ENCODE assay signal across 8 mouse cellular contexts in genomic region chr14:55014591-55014990, GRCm38 (mm10). TPM values are rescaled to one million over a fixed set of nuclear protein-coding genes. Genes with fewer than 3 reads are reported as not detected.
DNase-seq lines count a peak whose midpoint lies in the region; ATAC-seq and TF ChIP-seq lines count a peak whose summit lies in the region.

No protein-coding gene starts in this region.

- no peak for TF ChIP-seq POLR2A in heart, adult 2 months (IDR thresholded peaks at IDR 0.05; ENCODE audit: insufficient read depth, low read depth, low read length)

- H3K9me3 ChIP-seq in embryonic facial prominence, embryonic 13.5 days: no peaks in the 10 kb centered on the region
- no peaks in the 10 kb centered on the region for H3K9me3 ChIP-seq in intestine, embryonic 16.5 days (ENCODE audit: control insufficient read depth, low read length)
- no peaks in the 10 kb centered on the region for H3K9me3 ChIP-seq in midbrain, embryonic 10.5 days (replicated peaks)

- under 1% methylated on average over 27 of the region's 27 CpGs for WGBS in heart, adult 2 months
- WGBS in embryonic facial prominence, embryonic 13.5 days: under 1% methylated on average over 27 of the region's 27 CpGs
- WGBS in intestine, embryonic 16.5 days: under 1% methylated on average over 27 of the region's 27 CpGs
- under 1% methylated on average over 27 of the region's 27 CpGs for WGBS in midbrain, embryonic 10.5 days

- TF ChIP-seq CTCF in heart, adult 2 months (IDR thresholded peaks at IDR 0.05): no peak
- TF ChIP-seq CTCF in C2C12 (IDR thresholded peaks at IDR 0.05; ENCODE audit: control insufficient read depth, insufficient read depth, insufficient read length): no peak

- peaks cover 2% of the 10 kb centered on the region; the same call in 1 of the 2 replicates for H3K36me3 ChIP-seq in heart, adult 2 months (ENCODE audit: control insufficient read depth, insufficient read depth, low read length)
- H3K36me3 ChIP-seq in C2C12 (ENCODE audit: control insufficient read depth, insufficient read depth): peaks cover 9% of the 10 kb centered on the region
- peaks cover 15% of the 10 kb centered on the region for H3K36me3 ChIP-seq in embryonic facial prominence, embryonic 13.5 days
- no peaks in the 10 kb centered on the region for H3K36me3 ChIP-seq in intestine, embryonic 16.5 days (ENCODE audit: control insufficient read depth, insufficient read depth, low read length)
- H3K36me3 ChIP-seq in midbrain, embryonic 10.5 days: peaks cover 25% of the 10 kb centered on the region

- intact Hi-C loops in heart, adult 2 months (cut with DNase I): loop anchor here (2.0 to 10.0 kb wide), 3 partner anchors 76 to 330 kb away; partner anchors contain the start of genes 1700123O20Rik and Acin1

- H3ac ChIP-seq in C2C12 (ENCODE audit: control insufficient read depth, insufficient read length, low read depth): peak overlapping the region; percentile 93

- no peaks in the 10 kb centered on the region; the same call in 1 of the 2 replicates for H3K79me2 ChIP-seq in heart, adult 2 months (replicated peaks; ENCODE audit: control insufficient read depth, insufficient read depth, low read length)
- H3K79me2 ChIP-seq in C2C12 (ENCODE audit: control insufficient read depth, insufficient read depth): peaks cover 18% of the 10 kb centered on the region

- ATAC-seq in embryonic facial prominence, embryonic 13.5 days (ENCODE audit: insufficient number of reproducible peaks, insufficient read depth, low FRiP score, low TSS enrichment, low read depth): peak; percentile 68
- ATAC-seq in intestine, embryonic 16.5 days: peak; percentile 72

- peak overlapping the region; percentile 66 for H3K4me2 ChIP-seq in embryonic facial prominence, embryonic 13.5 days
- peak overlapping the region; percentile 54 for H3K4me2 ChIP-seq in intestine, embryonic 16.5 days (ENCODE audit: low read depth, low read length)

- DNase-seq in heart, adult 2 months: no peak
- DNase-seq in heart, adult 8-10 months (ENCODE audit: low spot score): no peak
- DNase-seq in midbrain, embryonic 10.5 days (ENCODE audit: low spot score): no peak
- DNase-seq in urinary bladder, postnatal 10 days (ENCODE audit: low spot score): no peak
- DNase-seq in cerebellum, postnatal 36 days: no peak

- TF ChIP-seq EP300 in heart, adult 2 months (IDR thresholded peaks at IDR 0.05; ENCODE audit: insufficient read depth, low read depth, low read length): no peak

- H3K4me3 ChIP-seq in heart, adult 2 months: peak overlapping the region; percentile 62
- peak overlapping the region; percentile 34 for H3K4me3 ChIP-seq in C2C12 (ENCODE audit: insufficient read depth, poor library complexity, severe bottlenecking)
- peak overlapping the region; percentile 52 for H3K4me3 ChIP-seq in embryonic facial prominence, embryonic 13.5 days
- H3K4me3 ChIP-seq in intestine, embryonic 16.5 days (ENCODE audit: low read length): peak overlapping the region; percentile 50
- peak overlapping the region; percentile 86 for H3K4me3 ChIP-seq in midbrain, embryonic 10.5 days

- H3K79me3 ChIP-seq in C2C12 (ENCODE audit: low read depth): peaks cover 11% of the 10 kb centered on the region

- H3K4me1 ChIP-seq in heart, adult 2 months (ENCODE audit: control insufficient read depth, insufficient read depth, low read length): peaks cover under 1% of the 10 kb centered on the region; the same call in 1 of the 2 replicates
- H3K4me1 ChIP-seq in embryonic facial prominence, embryonic 13.5 days: no peaks in the 10 kb centered on the region
- H3K4me1 ChIP-seq in intestine, embryonic 16.5 days (ENCODE audit: control insufficient read depth, insufficient read depth, low read length): peaks cover 5% of the 10 kb centered on the region
- H3K4me1 ChIP-seq in midbrain, embryonic 10.5 days: peaks cover 20% of the 10 kb centered on the region; the same call in 1 of the 2 replicates

- peak overlapping the region; percentile 93 for H3K27ac ChIP-seq in heart, adult 2 months
- peak overlapping the region; percentile 95 for H3K27ac ChIP-seq in embryonic facial prominence, embryonic 13.5 days
- peak overlapping the region; percentile 92 for H3K27ac ChIP-seq in intestine, embryonic 16.5 days (ENCODE audit: low read length)
- H3K27ac ChIP-seq in midbrain, embryonic 10.5 days (replicated peaks): peak overlapping the region; percentile 95

- peak overlapping the region; percentile 77 for H3K9ac ChIP-seq in heart, adult 2 months (ENCODE audit: low read depth, low read length)
- peak overlapping the region; percentile 79 for H3K9ac ChIP-seq in embryonic facial prominence, embryonic 13.5 days
- H3K9ac ChIP-seq in intestine, embryonic 16.5 days (ENCODE audit: low read depth, low read length): peak overlapping the region; percentile 75

- H3K27me3 ChIP-seq in heart, adult 2 months (ENCODE audit: control insufficient read depth, insufficient read depth, low read length): no peaks in the 10 kb centered on the region
- H3K27me3 ChIP-seq in C2C12 (ENCODE audit: control insufficient read depth, insufficient read depth, insufficient read length): no peaks in the 10 kb centered on the region
- no peaks in the 10 kb centered on the region for H3K27me3 ChIP-seq in embryonic facial prominence, embryonic 13.5 days
- H3K27me3 ChIP-seq in intestine, embryonic 16.5 days (replicated peaks; ENCODE audit: control insufficient read depth, insufficient read depth, low read length): no peaks in the 10 kb centered on the region
- no peaks in the 10 kb centered on the region for H3K27me3 ChIP-seq in midbrain, embryonic 10.5 days (ENCODE audit: low read depth, poor library complexity, severe bottlenecking)

TF ChIP-seq in C2C12, 6 proteins besides CTCF, POLR2A, EP300 and RAD21:
- TF ChIP-seq CEBPB (IDR thresholded peaks at IDR 0.05; ENCODE audit: low read depth): peak; percentile 13
- TF ChIP-seq MAX (IDR thresholded peaks at IDR 0.05): no peak

RNA-seq across cellular contexts. Expression of gene Ngdn, which starts 0.7 kb away (rescaled TPM):
- 10 to 100 TPM; 25.9 to 28.9 TPM for total RNA-seq in heart, adult 2 months (2021)
- 10.1 and 19.6 TPM in 2 replicates for polyA plus RNA-seq in heart, adult 2 months (2012; rRNA removed)
- 10 to 100 TPM; 22.3 to 31.5 (median 25.9) TPM for total RNA-seq in heart, adult 8-10 months (2022)
- polyA plus RNA-seq in C2C12 (2012; fragmentation: generic; extraction: Trizol): 56.0 TPM
- polyA plus RNA-seq in embryonic facial prominence, embryonic 13.5 days (2015; fragmentation: Nextera tagmentation; extraction: Ambion mirVana): 82.4 and 84.5 TPM in 2 replicates
- polyA plus RNA-seq in intestine, embryonic 16.5 days (2015; fragmentation: Nextera tagmentation; extraction: Ambion mirVana): 87.2 and 89.2 TPM in 2 replicates
- 89.3 and 91.6 TPM in 2 replicates for polyA plus RNA-seq in midbrain, embryonic 10.5 days (2016; fragmentation: Nextera tagmentation; extraction: Ambion mirVana)

RNA-seq across cellular contexts. Expression of gene Myh7, which starts 20.2 kb away (rescaled TPM):
- 1,000 to 10,000 TPM; 1,935 to 2,240 TPM for total RNA-seq in heart, adult 2 months (2021)
- polyA plus RNA-seq in heart, adult 2 months (2012; rRNA removed): 19.8 and 29.5 TPM in 2 replicates
- 1,000 to 10,000 TPM; 1,453 to 2,519 (median 2,136) TPM for total RNA-seq in heart, adult 8-10 months (2022)
- 0.11 TPM for polyA plus RNA-seq in C2C12 (2012; fragmentation: generic; extraction: Trizol)
- 3.3 and 10.8 TPM in 2 replicates for polyA plus RNA-seq in embryonic facial prominence, embryonic 13.5 days (2015; fragmentation: Nextera tagmentation; extraction: Ambion mirVana)
- 2.6 and 4.1 TPM in 2 replicates for polyA plus RNA-seq in intestine, embryonic 16.5 days (2015; fragmentation: Nextera tagmentation; extraction: Ambion mirVana)
- 0.70 and 0.96 TPM in 2 replicates for polyA plus RNA-seq in midbrain, embryonic 10.5 days (2016; fragmentation: Nextera tagmentation; extraction: Ambion mirVana)

RNA-seq across cellular contexts. Expression of gene Gm17428, which starts 37.9 kb away (rescaled TPM):
- total RNA-seq in heart, adult 2 months (2021): not detected
- not detected in 2 replicates for polyA plus RNA-seq in heart, adult 2 months (2012; rRNA removed)
- not detected for total RNA-seq in heart, adult 8-10 months (2022)
- not detected for polyA plus RNA-seq in C2C12 (2012; fragmentation: generic; extraction: Trizol)
- polyA plus RNA-seq in embryonic facial prominence, embryonic 13.5 days (2015; fragmentation: Nextera tagmentation; extraction: Ambion mirVana): not detected in 2 replicates
- polyA plus RNA-seq in intestine, embryonic 16.5 days (2015; fragmentation: Nextera tagmentation; extraction: Ambion mirVana): not detected in 2 replicates
- polyA plus RNA-seq in midbrain, embryonic 10.5 days (2016; fragmentation: Nextera tagmentation; extraction: Ambion mirVana): not detected in 2 replicates

RNA-seq across cellular contexts. Expression of gene Myh6, which starts 47.9 kb away (rescaled TPM):
- total RNA-seq in heart, adult 2 months (2021): over 10,000 TPM; 19,033 to 21,149 TPM
- polyA plus RNA-seq in heart, adult 2 months (2012; rRNA removed): 6,249 and 7,266 TPM in 2 replicates
- over 10,000 TPM; 18,156 to 23,973 (median 22,335) TPM for total RNA-seq in heart, adult 8-10 months (2022)
- 0.02 TPM for polyA plus RNA-seq in C2C12 (2012; fragmentation: generic; extraction: Trizol)
- 0.74 and 4.9 TPM in 2 replicates for polyA plus RNA-seq in embryonic facial prominence, embryonic 13.5 days (2015; fragmentation: Nextera tagmentation; extraction: Ambion mirVana)
- polyA plus RNA-seq in intestine, embryonic 16.5 days (2015; fragmentation: Nextera tagmentation; extraction: Ambion mirVana): 0.46 and 0.77 TPM in 2 replicates
- 0.40 and 0.68 TPM in 2 replicates for polyA plus RNA-seq in midbrain, embryonic 10.5 days (2016; fragmentation: Nextera tagmentation; extraction: Ambion mirVana)

Comparison
In these comparisons a context has a peak if more than half of its experiments do, and no peak if none do; other contexts are left out.
1. H3K4me3 ChIP-seq: peak in every context shown above with its lines; median percentile 86 in midbrain, embryonic 10.5 days; 62 in heart, adult 2 months; 52 in embryonic facial prominence, embryonic 13.5 days; 50 in intestine, embryonic 16.5 days; 34 in C2C12.